Mouse (Mus musculus) cortical plate, adult 2 months (tissue): ENCODE measurements around the gene Rsg1.

Experiments used
- CTCF ChIP-seq: fragments of 200-500 bp; IDR thresholded peaks from 2 replicates; pipeline ENCODE4 v1.5.1; 2011; ENCODE audit warnings: mild to moderate bottlenecking, control low read depth, low read length; ENCODE audit not compliant: insufficient read depth; ENCODE audit errors: extremely low read depth
- POLR2A ChIP-seq: fragments of 200-500 bp; IDR thresholded peaks from 2 replicates; pipeline ENCODE4 v1.6.1; 2011; ENCODE audit warnings: mild to moderate bottlenecking, low read length, control low read depth; ENCODE audit not compliant: insufficient read depth; ENCODE audit errors: extremely low read depth

GRCm38 (mm10) chr4:141207081-141207480 lies 6.7 kb upstream of the Rsg1 start:
- TF ChIP-seq CTCF (no peak), POLR2A (no peak)
